12 mouse cellular contexts compared by ENCODE assay signal in the genomic region with DNA sequence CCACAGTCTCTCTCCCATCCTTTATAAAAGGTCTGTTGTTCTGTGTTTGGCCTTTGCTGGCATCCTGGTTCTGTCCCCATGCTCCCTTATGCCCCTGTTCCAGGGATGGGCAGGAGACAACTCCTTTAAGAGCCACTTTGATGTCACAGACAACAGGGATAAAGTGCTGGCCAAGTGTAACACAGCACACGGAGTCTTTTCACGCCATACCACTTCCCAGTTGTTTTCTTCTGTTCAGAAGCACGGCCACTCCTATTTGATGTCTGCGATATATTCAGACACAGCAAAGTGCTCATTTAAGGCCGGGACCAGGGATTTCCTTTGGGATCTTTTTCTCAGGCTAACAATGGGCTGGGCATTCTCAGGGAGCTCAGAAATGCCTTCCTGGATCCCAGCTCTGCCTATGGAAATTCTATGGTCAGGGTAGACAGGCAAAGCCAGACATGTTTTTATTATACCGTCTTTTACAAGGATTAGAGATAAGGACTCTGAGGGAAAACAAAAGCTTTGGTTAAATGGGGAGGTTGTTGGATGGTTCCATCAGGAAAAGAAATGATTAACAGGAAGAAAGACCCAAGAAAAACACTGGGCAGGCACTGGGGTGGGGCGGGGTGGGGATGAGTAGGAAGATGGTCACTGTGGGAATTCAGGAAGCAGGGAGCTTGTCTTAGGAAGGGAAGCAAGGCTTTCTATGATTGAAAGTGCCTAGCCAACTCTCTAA.
DNase-seq lines count a peak whose midpoint lies in the region; ATAC-seq and TF ChIP-seq lines count a peak whose summit lies in the region.
"Had no signal": no experiment of that assay in that cellular context is flagged by ENCODE, and none has a peak within 500 bp of the region (broad histone marks: within the 10 kb centered on the region; RNA-seq: fewer than 3 reads in every experiment).

No protein-coding gene starts in this region.

- DNase-seq in heart, postnatal 36 days = no peak
- DNase-seq in lung, postnatal 14 days = no peak
- peak; percentile 15 for DNase-seq in embryonic facial prominence, embryonic 11.5 days (ENCODE audit: low spot score)
- DNase-seq in lung, postnatal 0 days (ENCODE audit: low spot score) = no peak
- DNase-seq in urinary bladder, postnatal 25 days (ENCODE audit: low spot score) = no peak
- no peak for DNase-seq in thymus, adult 18-20 months
- DNase-seq: cerebellum, postnatal 10 days; liver, embryonic 13.5 days; right cerebral cortex, adult 18-20 months had no signal

- H3K27me3 ChIP-seq in heart, embryonic 13.5 days (replicated peaks) = no peaks in the 10 kb centered on the region
- H3K27me3 ChIP-seq in lung, embryonic 15.5 days = no peaks in the 10 kb centered on the region
- H3K27me3 ChIP-seq in embryonic facial prominence, embryonic 11.5 days (ENCODE audit: control insufficient read depth, insufficient read depth, low read length) = no peaks in the 10 kb centered on the region
- no peaks in the 10 kb centered on the region for H3K27me3 ChIP-seq in lung, postnatal 0 days (replicated peaks; ENCODE audit: insufficient read depth, low read length)

- no peak overlapping the region for H3K9ac ChIP-seq in heart, embryonic 13.5 days
- H3K9ac ChIP-seq in lung, embryonic 15.5 days = no peak overlapping the region
- H3K9ac ChIP-seq in embryonic facial prominence, embryonic 11.5 days (replicated peaks; ENCODE audit: low read length) = no peak overlapping the region
- H3K9ac ChIP-seq in lung, postnatal 0 days (replicated peaks; ENCODE audit: low read depth) = no peak overlapping the region
- H3K9ac ChIP-seq: liver, embryonic 13.5 days had no signal

- H3K36me3 ChIP-seq in heart, embryonic 13.5 days = no peaks in the 10 kb centered on the region
- no peaks in the 10 kb centered on the region for H3K36me3 ChIP-seq in lung, embryonic 15.5 days
- H3K36me3 ChIP-seq in embryonic facial prominence, embryonic 11.5 days (replicated peaks; ENCODE audit: control insufficient read depth, insufficient read depth, low read depth, low read length) = no peaks in the 10 kb centered on the region
- no peaks in the 10 kb centered on the region for H3K36me3 ChIP-seq in lung, postnatal 0 days (ENCODE audit: insufficient read depth, low read length)
- H3K36me3 ChIP-seq: liver, embryonic 13.5 days had no signal

- WGBS in heart, embryonic 13.5 days = 33% methylated on average over 7 of the region's 7 CpGs
- WGBS in lung, embryonic 15.5 days = 48% methylated on average over 7 of the region's 7 CpGs
- WGBS in embryonic facial prominence, embryonic 11.5 days = 57% methylated on average over 7 of the region's 7 CpGs
- WGBS in lung, postnatal 0 days = 41% methylated on average over 7 of the region's 7 CpGs

- H3K27ac ChIP-seq in heart, embryonic 13.5 days (replicated peaks) = peak overlapping the region; percentile 74
- peak overlapping the region; percentile 29; the same call in 1 of the 2 replicates for H3K27ac ChIP-seq in lung, embryonic 15.5 days
- H3K27ac ChIP-seq in embryonic facial prominence, embryonic 11.5 days (replicated peaks; ENCODE audit: low read depth, low read length) = no peak overlapping the region
- H3K27ac ChIP-seq in lung, postnatal 0 days (ENCODE audit: low read length) = peak overlapping the region; percentile 48; the same call in 1 of the 2 replicates
- H3K27ac ChIP-seq: liver, embryonic 13.5 days had no signal

- no peak for TF ChIP-seq CTCF in lung, postnatal 0 days (IDR thresholded peaks at IDR 0.05)

- H3K4me1 ChIP-seq in heart, embryonic 13.5 days = peaks cover 87% of the 10 kb centered on the region
- H3K4me1 ChIP-seq in lung, embryonic 15.5 days = peaks cover 27% of the 10 kb centered on the region
- H3K4me1 ChIP-seq in embryonic facial prominence, embryonic 11.5 days (ENCODE audit: control insufficient read depth, insufficient read depth, low read length) = no peaks in the 10 kb centered on the region
- no peaks in the 10 kb centered on the region for H3K4me1 ChIP-seq in lung, postnatal 0 days (ENCODE audit: insufficient read depth, low read depth, low read length)
- H3K4me1 ChIP-seq: liver, embryonic 13.5 days had no signal

- H3K9me3 ChIP-seq in heart, embryonic 13.5 days = no peaks in the 10 kb centered on the region
- no peaks in the 10 kb centered on the region for H3K9me3 ChIP-seq in lung, embryonic 15.5 days
- no peaks in the 10 kb centered on the region for H3K9me3 ChIP-seq in embryonic facial prominence, embryonic 11.5 days (replicated peaks; ENCODE audit: control insufficient read depth, low read length)
- no peaks in the 10 kb centered on the region for H3K9me3 ChIP-seq in lung, postnatal 0 days (ENCODE audit: low read length)
- H3K9me3 ChIP-seq: liver, embryonic 13.5 days had no signal

- H3K4me2 ChIP-seq in heart, embryonic 13.5 days = no peak overlapping the region
- no peak overlapping the region for H3K4me2 ChIP-seq in lung, embryonic 15.5 days
- H3K4me2 ChIP-seq in embryonic facial prominence, embryonic 11.5 days (ENCODE audit: low read depth, low read length) = no peak overlapping the region
- no peak overlapping the region for H3K4me2 ChIP-seq in lung, postnatal 0 days (replicated peaks; ENCODE audit: low read depth, low read length)
- H3K4me2 ChIP-seq: liver, embryonic 13.5 days had no signal

- H3K4me3 ChIP-seq in heart, embryonic 13.5 days = no peak overlapping the region
- no peak overlapping the region for H3K4me3 ChIP-seq in lung, embryonic 15.5 days
- H3K4me3 ChIP-seq in embryonic facial prominence, embryonic 11.5 days (ENCODE audit: low read depth, low read length) = no peak overlapping the region
- no peak overlapping the region for H3K4me3 ChIP-seq in lung, postnatal 0 days (ENCODE audit: low read depth, low read length)
- H3K4me3 ChIP-seq: liver, embryonic 13.5 days had no signal

- no peak for ATAC-seq in heart, embryonic 13.5 days (ENCODE audit: extremely low read depth, insufficient number of reproducible peaks, low FRiP score, low TSS enrichment)
- ATAC-seq in lung, embryonic 15.5 days (ENCODE audit: borderline replicate concordance, extremely low read depth, low FRiP score, low TSS enrichment) = no peak
- no peak for ATAC-seq in embryonic facial prominence, embryonic 11.5 days (replicated peaks; ENCODE audit: insufficient number of reproducible peaks, low FRiP score, low TSS enrichment, low read depth)
- ATAC-seq in lung, postnatal 0 days = peak; percentile 75
- ATAC-seq: CD4-positive, CD25-positive, alpha-beta regulatory T cell, adult 4 months had no signal

- intact Hi-C loops in heart, postnatal 36 days (cut with DNase I) = no loop called here

- 0 out of 2 replicates have a peak, but pooled peaks have one; percentile 37 for TF ChIP-seq EP300 in lung, postnatal 0 days (IDR thresholded peaks at IDR 0.05)
